Mouse (Mus musculus): ENCODE results near the gene Ccdc28b. TPM values are rescaled to one million over a fixed set of nuclear protein-coding genes. Genes with fewer than 3 reads are reported as not detected.

Ccdc28b gene
- polyA plus RNA-seq, 1 experiment from 2014 or later = 65.8 TPM

DNA sequence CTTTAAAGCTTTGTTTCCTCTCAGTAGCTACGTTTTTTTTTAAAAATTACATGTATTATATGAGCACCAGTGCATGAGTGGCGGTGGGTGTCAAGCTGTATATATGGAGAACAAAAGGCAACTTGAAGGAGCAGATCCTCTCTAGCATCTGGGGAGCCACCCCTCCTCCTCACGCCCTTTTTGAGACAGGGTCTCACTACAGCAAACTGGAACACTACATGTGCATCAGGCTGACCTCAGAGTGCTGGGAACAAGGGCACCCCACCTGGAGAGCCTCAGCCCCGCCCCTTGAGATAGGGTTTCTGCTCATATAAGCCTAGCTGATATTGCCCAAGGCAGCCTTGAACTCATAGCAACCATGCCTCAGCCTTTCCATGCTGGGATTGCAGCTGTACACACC, 1.7 kb upstream of the Ccdc28b start:
- Histone ChIP-seq H3K27ac (ENCODE audit: low read length) (no peak overlapping the region), H3K36me3 (ENCODE audit: control insufficient read depth, insufficient read depth, low read length) (peaks cover 32% of the 10 kb centered on the region), H3K4me1 (replicated peaks; ENCODE audit: control insufficient read depth, insufficient read depth, low read length) (peaks cover 23% of the 10 kb centered on the region), H3K9me3 (ENCODE audit: control insufficient read depth, low read length) (no peaks in the 10 kb centered on the region), H3K4me2 (ENCODE audit: low read depth, low read length) (peak overlapping the region; percentile 59; the same call in 1 of the 2 replicates), H3K9ac (ENCODE audit: low read length) (no peak overlapping the region; the same call in 1 of the 2 replicates), H3K4me3 (ENCODE audit: low read length) (no peak overlapping the region), H3K27me3 (ENCODE audit: control insufficient read depth, insufficient read depth, low read depth, low read length) (no peaks in the 10 kb centered on the region)
- WGBS = 44% methylated on average over 4 of the region's 4 CpGs
- ATAC-seq (ENCODE audit: low read depth) = no peak

DNA sequence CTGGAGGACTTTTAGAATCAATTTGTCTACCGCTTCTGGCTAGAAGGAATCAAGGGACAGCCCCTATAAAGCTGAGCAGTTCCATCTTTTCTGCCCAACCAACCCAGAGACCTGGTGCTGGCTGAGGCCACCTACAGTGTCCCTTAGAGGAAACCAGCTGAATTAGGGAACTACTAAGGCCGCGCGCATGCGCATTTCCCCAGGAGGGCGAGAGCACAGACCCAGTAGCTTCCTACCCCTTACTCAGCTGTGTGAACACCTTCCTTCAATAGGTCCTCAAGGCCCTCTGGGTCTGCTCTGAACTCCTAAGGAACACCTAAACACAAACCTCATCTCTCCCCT, 1.3 kb upstream of the Ccdc28b start:
- peak overlapping the region; percentile 59 for H3K4me2 ChIP-seq (ENCODE audit: low read depth, low read length)
- WGBS = 4% methylated on average over 6 of the region's 6 CpGs

DNA sequence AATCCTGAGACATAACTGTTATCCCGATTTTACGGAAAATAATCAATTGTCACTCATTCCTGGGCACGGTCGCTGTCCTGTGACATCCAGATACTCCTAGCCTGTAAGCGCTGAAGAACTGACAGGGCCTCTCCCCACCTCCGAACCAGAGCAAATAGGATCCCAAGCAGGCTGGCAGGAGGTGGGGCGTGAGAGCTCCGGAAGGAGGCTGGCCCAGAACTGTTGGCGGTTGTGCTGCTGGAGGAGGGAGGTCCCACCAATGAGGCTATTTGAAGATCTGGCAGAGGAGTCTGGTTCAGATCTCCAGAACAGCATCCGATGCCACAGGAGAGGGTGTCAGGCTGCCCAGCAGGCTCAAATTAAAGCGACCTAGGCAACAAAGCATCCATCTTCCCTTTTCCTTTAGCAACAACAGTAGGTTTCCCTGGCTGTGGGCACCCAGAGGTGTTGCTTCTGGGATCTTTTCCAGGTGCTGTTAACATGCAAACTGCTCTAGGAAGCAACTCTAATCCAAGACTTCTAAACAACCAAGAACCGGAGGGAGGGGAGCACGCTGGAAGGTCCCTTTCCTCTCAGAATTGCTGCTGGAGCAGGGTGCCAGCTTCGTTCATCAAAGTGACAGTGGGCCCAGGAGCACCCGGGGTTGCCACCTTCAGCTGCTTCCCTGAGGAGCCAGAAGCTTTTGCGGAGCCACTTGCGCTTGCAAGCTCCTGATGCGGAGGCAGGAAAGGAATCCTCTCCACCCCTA, 708 bp upstream of the Ccdc28b start:
- WGBS = under 1% methylated on average over 18 of the region's 18 CpGs
- H3K9me3 ChIP-seq (ENCODE audit: control insufficient read depth, low read length) = no peaks in the 10 kb centered on the region
- H3K9ac ChIP-seq (ENCODE audit: low read length) = peak overlapping the region; percentile 82
- peak; percentile 93 for ATAC-seq (ENCODE audit: low read depth)
- peak overlapping the region; percentile 87 for H3K27ac ChIP-seq (ENCODE audit: low read length)
- peak overlapping the region; percentile 59 for H3K4me2 ChIP-seq (ENCODE audit: low read depth, low read length)
- H3K4me3 ChIP-seq (ENCODE audit: low read length) = peak overlapping the region; percentile 68
- H3K27me3 ChIP-seq (ENCODE audit: control insufficient read depth, insufficient read depth, low read depth, low read length) = no peaks in the 10 kb centered on the region
- peaks cover 23% of the 10 kb centered on the region for H3K4me1 ChIP-seq (replicated peaks; ENCODE audit: control insufficient read depth, insufficient read depth, low read length)
- H3K36me3 ChIP-seq (ENCODE audit: control insufficient read depth, insufficient read depth, low read length) = peaks cover 23% of the 10 kb centered on the region

More for the DNA sequence above, 1.3 kb upstream of the Ccdc28b start:
- Histone ChIP-seq H3K27ac (ENCODE audit: low read length) (peak overlapping the region; percentile 87), H3K9me3 (ENCODE audit: control insufficient read depth, low read length) (no peaks in the 10 kb centered on the region), H3K9ac (ENCODE audit: low read length) (peak overlapping the region; percentile 11), H3K4me3 (ENCODE audit: low read length) (peak overlapping the region; percentile 68), H3K27me3 (ENCODE audit: control insufficient read depth, insufficient read depth, low read depth, low read length) (no peaks in the 10 kb centered on the region), H3K4me1 (replicated peaks; ENCODE audit: control insufficient read depth, insufficient read depth, low read length) (peaks cover 23% of the 10 kb centered on the region), H3K36me3 (ENCODE audit: control insufficient read depth, insufficient read depth, low read length) (peaks cover 27% of the 10 kb centered on the region)
- ATAC-seq (ENCODE audit: low read depth) = peak; percentile 30

DNA sequence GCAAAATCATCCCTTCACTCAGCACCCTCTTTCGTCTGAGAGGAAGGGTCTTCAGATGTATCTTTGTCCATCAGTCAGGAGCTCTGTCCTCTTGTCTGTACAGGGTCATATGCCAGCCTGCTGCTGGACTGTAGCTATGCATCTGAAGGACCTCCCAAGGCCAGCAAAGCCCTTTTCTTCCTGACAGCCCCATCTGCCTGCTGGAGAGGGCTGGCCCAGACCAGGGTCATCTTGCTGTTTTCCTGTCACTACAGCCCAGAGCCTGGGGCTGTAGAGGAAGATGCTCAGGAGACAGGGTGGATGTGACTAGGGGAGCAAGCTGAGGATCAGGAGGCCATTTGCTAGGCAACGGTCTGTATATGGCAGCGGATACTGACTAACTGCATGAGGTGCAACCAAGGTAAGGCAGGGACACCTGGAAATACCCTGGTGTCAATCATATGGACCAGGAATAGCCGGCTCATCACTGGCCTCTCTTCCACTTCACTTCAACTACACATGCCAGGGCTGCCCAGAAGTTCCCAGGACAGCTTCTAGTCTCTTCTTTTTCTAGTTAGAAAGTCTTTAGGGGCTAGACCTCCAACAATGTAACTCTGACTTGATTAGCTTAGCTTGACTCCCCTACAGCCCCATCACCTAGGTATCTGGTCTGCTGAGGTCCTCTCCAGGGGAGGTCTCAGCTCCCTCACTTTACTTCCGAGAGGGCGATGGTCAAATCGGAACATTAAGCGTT, 778 bp downstream of the Ccdc28b start:
- H3K27ac ChIP-seq (ENCODE audit: low read length) = peak overlapping the region; percentile 87
- no peaks in the 10 kb centered on the region for H3K27me3 ChIP-seq (ENCODE audit: control insufficient read depth, insufficient read depth, low read depth, low read length)
- 18% methylated on average over 8 of the region's 8 CpGs for WGBS
- H3K9me3 ChIP-seq (ENCODE audit: control insufficient read depth, low read length) = no peaks in the 10 kb centered on the region
- H3K36me3 ChIP-seq (ENCODE audit: control insufficient read depth, insufficient read depth, low read length) = peaks cover 8% of the 10 kb centered on the region
- peak overlapping the region; percentile 68 for H3K4me3 ChIP-seq (ENCODE audit: low read length)
- H3K4me1 ChIP-seq (replicated peaks; ENCODE audit: control insufficient read depth, insufficient read depth, low read length) = peaks cover 31% of the 10 kb centered on the region
- H3K9ac ChIP-seq (ENCODE audit: low read length) = peak overlapping the region; percentile 82
- H3K4me2 ChIP-seq (ENCODE audit: low read depth, low read length) = peak overlapping the region; percentile 59
- ATAC-seq (ENCODE audit: low read depth) = no peak

DNA sequence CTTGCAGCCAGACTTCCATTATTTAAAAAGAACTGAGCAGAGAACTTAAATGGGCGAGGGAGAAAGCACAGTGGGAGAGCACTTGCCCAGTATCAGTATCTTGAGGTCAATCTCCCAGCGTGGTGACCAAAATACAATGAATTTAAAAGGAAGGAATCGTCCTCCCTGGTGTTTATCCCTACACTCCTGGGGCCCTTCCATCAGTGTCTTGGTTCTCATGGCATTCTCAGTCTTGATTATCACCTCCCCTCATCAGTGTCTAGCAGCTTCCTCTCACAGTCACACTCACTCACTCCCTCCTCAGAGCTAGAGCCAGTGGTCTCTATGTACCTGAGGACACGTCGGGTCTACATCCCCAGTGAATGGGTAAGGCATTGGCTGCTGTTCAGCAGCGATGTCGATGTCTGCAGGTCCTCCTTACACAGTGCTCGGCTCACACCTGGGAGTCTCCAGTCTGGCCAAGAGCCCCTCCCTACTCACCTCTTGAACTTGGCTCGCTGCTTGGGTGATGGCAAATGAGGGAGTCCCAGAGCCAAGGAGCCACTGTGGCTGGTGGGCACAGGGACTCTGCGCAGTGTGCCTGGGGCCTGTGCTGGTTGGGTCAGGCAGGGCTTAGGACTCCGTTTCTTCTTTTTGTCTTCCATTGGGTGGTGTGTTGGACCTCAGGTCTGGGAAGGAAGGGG, 1.5 kb downstream of the Ccdc28b start:
- peaks cover 32% of the 10 kb centered on the region for H3K4me1 ChIP-seq (replicated peaks; ENCODE audit: control insufficient read depth, insufficient read depth, low read length)
- H3K9me3 ChIP-seq (ENCODE audit: control insufficient read depth, low read length) = no peaks in the 10 kb centered on the region
- H3K36me3 ChIP-seq (ENCODE audit: control insufficient read depth, insufficient read depth, low read length) = peaks cover under 1% of the 10 kb centered on the region; the same call in 1 of the 2 replicates
- no peak overlapping the region; the same call in 1 of the 2 replicates for H3K4me3 ChIP-seq (ENCODE audit: low read length)
- no peak for ATAC-seq (ENCODE audit: low read depth)
- WGBS = 68% methylated on average over 11 of the region's 11 CpGs
- peak overlapping the region; percentile 59 for H3K4me2 ChIP-seq (ENCODE audit: low read depth, low read length)
- H3K27ac ChIP-seq (ENCODE audit: low read length) = peak overlapping the region; percentile 7; the same call in 1 of the 2 replicates
- H3K9ac ChIP-seq (ENCODE audit: low read length) = peak overlapping the region; percentile 82; the same call in 1 of the 2 replicates
- H3K27me3 ChIP-seq (ENCODE audit: control insufficient read depth, insufficient read depth, low read depth, low read length) = no peaks in the 10 kb centered on the region

DNA sequence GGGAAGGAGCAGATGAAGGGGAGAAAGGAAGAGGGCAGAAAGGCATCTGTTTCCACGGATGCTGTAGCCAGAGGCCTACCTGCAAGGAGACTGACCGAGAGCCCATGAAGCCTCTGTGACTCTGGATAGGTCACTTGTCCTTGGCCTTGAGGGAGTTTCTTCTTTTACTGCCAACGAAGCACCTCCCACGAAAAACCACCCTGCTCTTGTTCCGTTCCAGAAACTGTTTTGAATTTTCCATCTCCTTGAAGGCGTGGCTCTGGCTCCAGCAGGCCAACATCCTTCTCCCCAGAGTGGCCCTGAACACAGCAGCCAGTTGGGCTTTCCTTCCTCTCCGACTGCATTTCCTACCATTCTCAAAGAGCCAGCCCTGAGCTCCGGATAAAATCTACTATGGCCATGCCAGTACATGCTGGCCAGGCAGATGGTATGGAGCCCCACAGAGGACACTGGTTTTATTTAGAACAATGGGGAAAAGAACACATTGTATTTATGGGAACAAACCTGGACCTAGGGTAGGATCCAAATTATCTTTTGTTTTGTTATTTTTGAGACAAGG, 2.4 kb downstream of the Ccdc28b start:
- H3K9me3 ChIP-seq (ENCODE audit: control insufficient read depth, low read length) = no peaks in the 10 kb centered on the region
- WGBS = 62% methylated on average over 8 of the region's 8 CpGs
- H3K4me2 ChIP-seq (ENCODE audit: low read depth, low read length) = peak overlapping the region; percentile 11; the same call in 1 of the 2 replicates
- H3K9ac ChIP-seq (ENCODE audit: low read length) = peak overlapping the region; percentile 25; the same call in 1 of the 2 replicates
- no peak for ATAC-seq (ENCODE audit: low read depth)
- H3K27me3 ChIP-seq (ENCODE audit: control insufficient read depth, insufficient read depth, low read depth, low read length) = no peaks in the 10 kb centered on the region
- 0 out of 2 replicates have a peak, but pooled peaks cover 2% of the 10 kb centered on the region for H3K36me3 ChIP-seq (ENCODE audit: control insufficient read depth, insufficient read depth, low read length)
- peak overlapping the region; percentile 65 for H3K27ac ChIP-seq (ENCODE audit: low read length)
- peaks cover 32% of the 10 kb centered on the region for H3K4me1 ChIP-seq (replicated peaks; ENCODE audit: control insufficient read depth, insufficient read depth, low read length)
- peak overlapping the region; percentile 13 for H3K4me3 ChIP-seq (ENCODE audit: low read length)

DNA sequence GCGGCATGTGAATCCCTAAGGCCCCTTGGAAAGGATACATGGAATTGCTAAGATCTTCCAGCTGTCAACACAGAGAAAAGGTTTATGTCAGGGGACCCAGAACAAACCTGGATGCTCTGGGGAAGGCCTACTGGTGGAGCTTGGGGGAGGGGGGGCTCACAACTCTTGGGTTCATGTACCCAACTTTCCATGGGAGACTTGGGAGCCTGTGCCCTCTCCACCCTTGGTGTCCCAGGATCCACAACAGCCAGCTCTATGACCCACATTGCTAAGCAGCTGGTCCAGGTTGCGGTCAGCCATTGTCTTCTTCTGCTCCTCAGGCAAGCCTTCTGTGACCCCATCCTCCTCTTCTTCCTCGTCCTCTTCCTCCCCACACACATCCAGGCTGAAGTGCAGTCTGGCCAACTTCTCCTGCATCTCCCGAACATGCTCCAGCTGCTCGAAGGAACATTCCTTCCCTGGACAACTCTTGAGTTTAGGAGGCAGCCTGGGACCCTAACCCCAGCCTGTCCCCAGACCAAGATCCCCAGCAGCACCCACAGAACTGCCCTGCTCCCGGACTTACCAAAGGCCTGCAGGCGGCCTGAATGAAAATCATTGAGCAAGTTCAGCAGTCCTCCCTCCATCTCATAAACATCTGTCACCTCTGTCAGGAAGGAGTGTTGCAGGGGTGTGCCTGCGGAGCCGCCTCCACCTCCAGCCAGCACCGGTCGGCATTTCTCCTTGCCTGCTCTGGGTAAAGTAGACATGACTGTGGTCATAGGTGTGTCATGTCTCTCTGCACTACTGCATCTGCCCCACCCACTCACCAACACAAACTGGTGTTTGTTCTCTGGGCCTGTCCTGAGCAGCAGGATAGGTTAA, 3.1 kb downstream of the Ccdc28b start:
- ATAC-seq (ENCODE audit: low read depth) = no peak
- H3K4me2 ChIP-seq (ENCODE audit: low read depth, low read length) = peak overlapping the region; percentile 11
- peak overlapping the region; percentile 25; the same call in 1 of the 2 replicates for H3K9ac ChIP-seq (ENCODE audit: low read length)
- H3K27ac ChIP-seq (ENCODE audit: low read length) = peak overlapping the region; percentile 65
- peaks cover 6% of the 10 kb centered on the region; the same call in 1 of the 2 replicates for H3K36me3 ChIP-seq (ENCODE audit: control insufficient read depth, insufficient read depth, low read length)
- peaks cover 32% of the 10 kb centered on the region for H3K4me1 ChIP-seq (replicated peaks; ENCODE audit: control insufficient read depth, insufficient read depth, low read length)
- 73% methylated on average over 11 of the region's 11 CpGs for WGBS
- no peaks in the 10 kb centered on the region for H3K27me3 ChIP-seq (ENCODE audit: control insufficient read depth, insufficient read depth, low read depth, low read length)
- no peaks in the 10 kb centered on the region for H3K9me3 ChIP-seq (ENCODE audit: control insufficient read depth, low read length)
- H3K4me3 ChIP-seq (ENCODE audit: low read length) = peak overlapping the region; percentile 13

Measured in lung, embryonic 16.5 days (tissue).